In genomic region chr2:31865322-31865721, GRCm38 (mm10) we compare ENCODE assay signal across 27 mouse cellular contexts. TPM values are rescaled to one million over a fixed set of nuclear protein-coding genes. Genes with fewer than 3 reads are reported as not detected.
DNase-seq lines count a peak whose midpoint lies in the region; ATAC-seq lines count a peak whose summit lies in the region.
"Had no signal": no experiment of that assay in that cellular context is flagged by ENCODE, and none has a peak within 500 bp of the region (broad histone marks: within the 10 kb centered on the region; RNA-seq: fewer than 3 reads in every experiment).

No protein-coding gene starts in this region.

- H3K4me1 ChIP-seq in kidney, embryonic 14.5 days (ENCODE audit: control insufficient read depth, insufficient read depth, low read length), result peaks cover 7% of the 10 kb centered on the region; the same call in 1 of the 2 replicates
- peaks cover 8% of the 10 kb centered on the region for H3K4me1 ChIP-seq in midbrain, embryonic 16.5 days (ENCODE audit: control insufficient read depth, insufficient read depth, low read length)
- H3K4me1 ChIP-seq: megakaryocyte, embryonic 14.5 days had no signal

- H3K9me3 ChIP-seq in kidney, embryonic 14.5 days (ENCODE audit: control insufficient read depth, low read length), result no peaks in the 10 kb centered on the region
- no peaks in the 10 kb centered on the region; the same call in 1 of the 2 replicates for H3K9me3 ChIP-seq in midbrain, embryonic 16.5 days (replicated peaks; ENCODE audit: control insufficient read depth, low read length, poor library complexity, severe bottlenecking)
- H3K9me3 ChIP-seq: megakaryocyte, embryonic 14.5 days had no signal

- peak; percentile 38 for DNase-seq in kidney, adult 11 months
- DNase-seq in kidney, postnatal 14 days, result no peak
- DNase-seq in kidney, adult 8-10 months, result peak; percentile 22 to 30
- DNase-seq in layer of hippocampus, adult 11-12 months (ENCODE audit: low spot score), result no peak
- no peak for DNase-seq in heart, postnatal 14 days
- DNase-seq: cerebellum, adult 18-20 months; cerebellum, postnatal 25 days; embryo, embryonic 11 days; gastrocnemius, postnatal 14 days; heart, adult 2 months; heart, postnatal 4 days; layer of hippocampus, postnatal 36 days; left cerebral cortex, postnatal 4 days; lung, adult 18-20 months; lung, postnatal 14 days; right cerebral cortex, postnatal 4 days; thymus, adult 2 months had no signal

- H3K27ac ChIP-seq in kidney, embryonic 14.5 days (ENCODE audit: low read depth, low read length), result 0 out of 2 replicates have a peak overlapping the region, but pooled peaks have one; percentile 17
- H3K27ac ChIP-seq in midbrain, embryonic 16.5 days (ENCODE audit: low read length), result peak overlapping the region; percentile 31; the same call in 1 of the 2 replicates
- H3K27ac ChIP-seq: heart, adult 2 months had no signal

- H3K27me3 ChIP-seq in kidney, embryonic 14.5 days (ENCODE audit: control insufficient read depth, insufficient read depth, low read length), result no peaks in the 10 kb centered on the region
- no peaks in the 10 kb centered on the region for H3K27me3 ChIP-seq in midbrain, embryonic 16.5 days (ENCODE audit: control insufficient read depth, insufficient read depth, low read depth, low read length)

- intact Hi-C loops in heart, postnatal 14 days (cut with DNase I), result no loop called here

- H3K36me3 ChIP-seq in kidney, embryonic 14.5 days (ENCODE audit: control insufficient read depth, insufficient read depth, low read length), result no peaks in the 10 kb centered on the region
- H3K36me3 ChIP-seq in midbrain, embryonic 16.5 days (ENCODE audit: control insufficient read depth, insufficient read depth, low read length), result no peaks in the 10 kb centered on the region

- H3K4me2 ChIP-seq in kidney, embryonic 14.5 days (replicated peaks; ENCODE audit: low read depth, low read length), result no peak overlapping the region
- H3K4me2 ChIP-seq in midbrain, embryonic 16.5 days (ENCODE audit: low read length), result no peak overlapping the region
- H3K4me2 ChIP-seq: liver, embryonic 11.5 days had no signal

- no peak; the same call in 1 of the 2 replicates for ATAC-seq in kidney, embryonic 14.5 days (ENCODE audit: low FRiP score, low TSS enrichment)
- no peak for ATAC-seq in midbrain, embryonic 16.5 days

- 42% methylated on average over 4 of the region's 4 CpGs for WGBS in kidney, embryonic 14.5 days
- 55% methylated on average over 4 of the region's 4 CpGs for WGBS in midbrain, embryonic 16.5 days

- no peak overlapping the region for H3K9ac ChIP-seq in kidney, embryonic 14.5 days (ENCODE audit: low read depth, low read length)
- no peak overlapping the region for H3K9ac ChIP-seq in midbrain, embryonic 16.5 days (ENCODE audit: low read depth, low read length)

- no peak overlapping the region for H3K4me3 ChIP-seq in kidney, embryonic 14.5 days (ENCODE audit: low read length)
- no peak overlapping the region for H3K4me3 ChIP-seq in midbrain, embryonic 16.5 days (ENCODE audit: low read depth, low read length)
- H3K4me3 ChIP-seq: heart, adult 2 months; megakaryocyte, embryonic 14.5 days; myocyte had no signal

RNA-seq across cellular contexts. Expression of gene Fibcd1, which starts 19.5 kb away (rescaled TPM):
- 1.1 TPM in 2 replicates for polyA plus RNA-seq in kidney, embryonic 14.5 days (2014; fragmentation: Nextera tagmentation; extraction: Ambion mirVana)
- 16.4 and 20.9 TPM in 2 replicates for polyA plus RNA-seq in midbrain, embryonic 16.5 days (2015; fragmentation: Nextera tagmentation; extraction: Ambion mirVana)
- under 1 TPM in 1 of 2 experiments, not detected in 1; 0.05 TPM for total RNA-seq in heart, postnatal 14 days (2021)
- total RNA-seq: gastrocnemius, postnatal 14 days; heart, adult 2 months; heart, postnatal 4 days had no signal
- polyA plus RNA-seq: heart, adult 2 months had no signal

RNA-seq across cellular contexts. Expression of gene Lamc3, which starts 21.8 kb away (rescaled TPM):
- 2.0 and 3.6 TPM in 2 replicates for polyA plus RNA-seq in kidney, embryonic 14.5 days (2014; fragmentation: Nextera tagmentation; extraction: Ambion mirVana)
- 3.9 and 4.0 TPM in 2 replicates for polyA plus RNA-seq in midbrain, embryonic 16.5 days (2015; fragmentation: Nextera tagmentation; extraction: Ambion mirVana)
- 1 to 10 TPM in 1 of 2 experiments, under 1 TPM in 1; 0.85 to 1.3 TPM for total RNA-seq in heart, postnatal 14 days (2021)

RNA-seq across cellular contexts. Expression of gene Qrfp, which starts 54.9 kb away (rescaled TPM):
- 0.09 TPM in 1 of 2 replicates, not detected in the other for polyA plus RNA-seq in kidney, embryonic 14.5 days (2014; fragmentation: Nextera tagmentation; extraction: Ambion mirVana)
- 0.14 and 0.18 TPM in 2 replicates for polyA plus RNA-seq in midbrain, embryonic 16.5 days (2015; fragmentation: Nextera tagmentation; extraction: Ambion mirVana)
- total RNA-seq in heart, postnatal 14 days (2021), result not detected
- total RNA-seq: adrenal gland, adult 18-20 months; adrenal gland, postnatal 4 days; gastrocnemius, postnatal 14 days; heart, adult 2 months; heart, postnatal 4 days; layer of hippocampus, adult 18-20 months; layer of hippocampus, postnatal 36 days; left cerebral cortex, postnatal 4 days had no signal
- polyA plus RNA-seq: intestine, embryonic 14.5 days; liver, embryonic 11.5 days; stomach, embryonic 16.5 days had no signal

Comparison
In these comparisons a context has a peak if more than half of its experiments do, and no peak if none do; other contexts are left out.
1. DNase-seq: peak in kidney, adult 11 months (single experiment) and kidney, adult 8-10 months (2 of 2); none in kidney, postnatal 14 days (single experiment), layer of hippocampus, adult 11-12 months (single experiment) and heart, postnatal 14 days (0 of 2).